Mouse (Mus musculus) MEL (cell line): Measurements from ENCODE around the gene Usp11. TPM values are rescaled to one million over a fixed set of nuclear protein-coding genes. Genes with fewer than 3 reads are reported as not detected.

Experiments used
- DNase-seq: peaks from one replicate; pipeline ENCODE4 v3.0.0; 2011; ENCODE audit warnings: low read depth, low spot score
- H3K27ac ChIP-seq: 2 replicates; pipeline ENCODE4 v1.5.1; 2012; ENCODE audit warnings: low read depth, mild to moderate bottlenecking, control low read depth, low read length, moderate library complexity; ENCODE audit not compliant: control insufficient read depth
- H3K27me3 ChIP-seq, 2 experiments: fragments of 150-350 bp in 1 of 2; sonication (generic) in 1 of 2; 2 replicates each; pipeline ENCODE4 v1.6.1; 2012; ENCODE audit warnings: low read length in 2 of 2, mild to moderate bottlenecking in 2 of 2, improper control_type of control experiment in 1 of 2, moderate library complexity in 1 of 2; ENCODE audit not compliant: insufficient read depth in 2 of 2, control insufficient read depth in 1 of 2
- H3K36me3 ChIP-seq, 2 experiments: 2 replicates each; pipeline ENCODE4 v1.6.1; 2012 to 2014; ENCODE audit warnings: low read length in 2 of 2, improper control_type of control experiment in 1 of 2, inconsistent platforms in 1 of 2, mild to moderate bottlenecking in 1 of 2; ENCODE audit not compliant: insufficient read depth in 2 of 2, control insufficient read depth in 1 of 2
- H3K4me1 ChIP-seq, 2 experiments: fragments of 150-350 bp in 1 of 2; sonication (generic) in 1 of 2; 2 replicates each; pipeline ENCODE4 v1.6.1; 2012; ENCODE audit warnings: low read length in 2 of 2, improper control_type of control experiment in 1 of 2, mild to moderate bottlenecking in 1 of 2; ENCODE audit not compliant: insufficient read depth in 2 of 2, control insufficient read depth in 1 of 2
- H3K4me3 ChIP-seq, 2 experiments: fragments of 150-350 bp in 1 of 2; sonication (generic) in 1 of 2; 2 replicates each; pipeline ENCODE4 v1.5.1; 2012; ENCODE audit warnings: low read depth in 2 of 2, low read length in 2 of 2, mild to moderate bottlenecking in 2 of 2, moderate library complexity in 2 of 2, control low read depth in 1 of 2, improper control_type of control experiment in 1 of 2; ENCODE audit not compliant: control insufficient read depth in 1 of 2, insufficient read depth in 1 of 2
- H3K79me2 ChIP-seq: 2 replicates; pipeline ENCODE4 v1.6.1; 2012; ENCODE audit warnings: mild to moderate bottlenecking, low read length, moderate library complexity; ENCODE audit not compliant: control insufficient read depth, poor library complexity, insufficient read depth
- H3K9ac ChIP-seq: 2 replicates; pipeline ENCODE4 v1.6.1; 2012; ENCODE audit warnings: low read depth, mild to moderate bottlenecking, control low read depth, low read length, moderate library complexity; ENCODE audit not compliant: control insufficient read depth, poor library complexity, severe bottlenecking
- H3K9me3 ChIP-seq: fragments of 150-350 bp; sonication (generic); replicated peaks from 2 replicates; pipeline ENCODE4 v1.6.1; 2012; ENCODE audit warnings: mild to moderate bottlenecking, low read length, improper control_type of control experiment, moderate library complexity; ENCODE audit not compliant: insufficient read depth
- BHLHE40 ChIP-seq: IDR thresholded peaks from 2 replicates; pipeline ENCODE4 v1.6.1; 2012; ENCODE audit warnings: low read depth, mild to moderate bottlenecking, inconsistent platforms, low read length, improper control_type of control experiment, borderline replicate concordance
- CHD1 ChIP-seq: IDR thresholded peaks from 2 replicates; pipeline ENCODE4 v1.6.1; 2012; ENCODE audit warnings: low read depth, mild to moderate bottlenecking, inconsistent platforms, low read length, improper control_type of control experiment
- CTCF ChIP-seq, 3 experiments: IDR thresholded peaks in 2 of 3; conservative IDR thresholded peaks in 1 of 3; 2 replicates each; pipeline ENCODE4 v1.5.1; 2011 to 2012; ENCODE audit warnings: low read length in 3 of 3, low read depth in 2 of 3, mild to moderate bottlenecking in 2 of 3, improper control_type of control experiment in 1 of 3, inconsistent platforms in 1 of 3, mixed read lengths in 1 of 3, moderate library complexity in 1 of 3; ENCODE audit not compliant: control insufficient read depth in 1 of 3, insufficient read depth in 1 of 3, poor library complexity in 1 of 3, severe bottlenecking in 1 of 3
- ELF1 ChIP-seq: IDR thresholded peaks from 2 replicates; pipeline ENCODE4 v1.6.1; 2014; ENCODE audit warnings: low read depth, mild to moderate bottlenecking, inconsistent platforms, low read length, improper control_type of control experiment, moderate library complexity
- EP300 ChIP-seq, 2 experiments: IDR thresholded peaks; 2 replicates each; pipeline ENCODE4 v1.6.1; 2011; ENCODE audit warnings: improper control_type of control experiment in 2 of 2, low read length in 2 of 2, low read depth in 1 of 2, mild to moderate bottlenecking in 1 of 2
- GABPA ChIP-seq: IDR thresholded peaks from 2 replicates; pipeline ENCODE4 v1.6.1; 2012; ENCODE audit warnings: low read depth, mild to moderate bottlenecking, inconsistent platforms, low read length, improper control_type of control experiment, moderate library complexity
- GATA1 ChIP-seq: IDR thresholded peaks from 2 replicates; pipeline ENCODE4 v1.6.1; 2011; ENCODE audit warnings: low read depth, low read length, improper control_type of control experiment
- HCFC1 ChIP-seq: IDR thresholded peaks from 2 replicates; pipeline ENCODE4 v1.6.1; 2012; ENCODE audit warnings: low read depth, mild to moderate bottlenecking, inconsistent platforms, low read length, improper control_type of control experiment, moderate library complexity
- JUND ChIP-seq: IDR thresholded peaks from 2 replicates; pipeline ENCODE4 v1.6.1; 2011; ENCODE audit warnings: low read depth, mild to moderate bottlenecking, improper control_type of control experiment, low read length
- KAT2A ChIP-seq: conservative IDR thresholded peaks from 2 replicates; pipeline ENCODE4 v1.6.1; 2012; ENCODE audit warnings: low read depth, low read length, improper control_type of control experiment, inconsistent platforms
- MAFK ChIP-seq: IDR thresholded peaks from 2 replicates; pipeline ENCODE4 v1.6.1; 2011; ENCODE audit warnings: low read depth, mild to moderate bottlenecking, low read length, improper control_type of control experiment, borderline replicate concordance
- MAX ChIP-seq: IDR thresholded peaks from 2 replicates; pipeline ENCODE4 v1.6.1; 2011; ENCODE audit warnings: low read length, improper control_type of control experiment
- MAZ ChIP-seq: IDR thresholded peaks from 2 replicates; pipeline ENCODE4 v1.6.1; 2012; ENCODE audit warnings: low read depth, mild to moderate bottlenecking, inconsistent platforms, low read length, improper control_type of control experiment
- MYB ChIP-seq: IDR thresholded peaks from 2 replicates; pipeline ENCODE4 v1.6.1; 2011; ENCODE audit warnings: mild to moderate bottlenecking, low read depth, low read length, improper control_type of control experiment
- NELFE ChIP-seq: IDR thresholded peaks from 2 replicates; pipeline ENCODE4 v1.6.1; 2011; ENCODE audit warnings: low read depth, low read length, improper control_type of control experiment
- NRF1 ChIP-seq: IDR thresholded peaks from 2 replicates; pipeline ENCODE4 v1.6.1; 2014; ENCODE audit warnings: low read depth, mild to moderate bottlenecking, inconsistent platforms, low read length, improper control_type of control experiment, moderate library complexity; ENCODE audit not compliant: poor library complexity, insufficient read depth, severe bottlenecking
- POLR2A ChIP-seq, 2 experiments: IDR thresholded peaks; 2 replicates each; pipeline ENCODE4 v1.6.1; 2011 to 2012; ENCODE audit warnings: low read length in 2 of 2, mild to moderate bottlenecking in 2 of 2, control low read depth in 1 of 2, improper control_type of control experiment in 1 of 2, low read depth in 1 of 2, moderate library complexity in 1 of 2; ENCODE audit not compliant: control insufficient read depth in 1 of 2, insufficient read depth in 1 of 2, poor library complexity in 1 of 2
- POLR2AphosphoS2 ChIP-seq: IDR thresholded peaks from 2 replicates; pipeline ENCODE4 v1.6.1; 2011; ENCODE audit warnings: low read length, improper control_type of control experiment
- RAD21 ChIP-seq: IDR thresholded peaks from 2 replicates; pipeline ENCODE4 v1.6.1; 2011; ENCODE audit warnings: mild to moderate bottlenecking, low read depth, low read length, improper control_type of control experiment
- SIN3A ChIP-seq: IDR thresholded peaks from 2 replicates; pipeline ENCODE4 v1.6.1; 2012; ENCODE audit warnings: low read length, improper control_type of control experiment, inconsistent platforms
- SMC3 ChIP-seq: IDR thresholded peaks from 2 replicates; pipeline ENCODE4 v1.6.1; 2011; ENCODE audit warnings: low read depth, low read length, improper control_type of control experiment
- TBP ChIP-seq: IDR thresholded peaks from 2 replicates; pipeline ENCODE4 v1.8.0; 2011; ENCODE audit warnings: low read depth, low read length, improper control_type of control experiment
- TCF12 ChIP-seq: IDR thresholded peaks from 2 replicates; pipeline ENCODE4 v1.6.1; 2014; ENCODE audit warnings: low read depth, mild to moderate bottlenecking, inconsistent platforms, low read length, improper control_type of control experiment, moderate library complexity
- UBTF ChIP-seq: IDR thresholded peaks from 2 replicates; pipeline ENCODE4 v1.6.1; 2012; ENCODE audit warnings: low read depth, mild to moderate bottlenecking, inconsistent platforms, low read length, improper control_type of control experiment, moderate library complexity, borderline replicate concordance; ENCODE audit not compliant: insufficient read depth
- USF2 ChIP-seq, 2 experiments: IDR thresholded peaks; 2 replicates each; pipeline ENCODE4 v1.6.1; 2011 to 2012; ENCODE audit warnings: improper control_type of control experiment in 2 of 2, low read length in 2 of 2, borderline replicate concordance in 1 of 2, inconsistent platforms in 1 of 2, low read depth in 1 of 2, mild to moderate bottlenecking in 1 of 2; ENCODE audit not compliant: insufficient read depth in 1 of 2
- ZKSCAN1 ChIP-seq: IDR thresholded peaks from 2 replicates; pipeline ENCODE4 v1.6.1; 2012; ENCODE audit warnings: low read depth, mild to moderate bottlenecking, inconsistent platforms, low read length, improper control_type of control experiment, moderate library complexity
- ZMIZ1 ChIP-seq: IDR thresholded peaks from 2 replicates; pipeline ENCODE4 v1.6.1; 2012; ENCODE audit warnings: low read depth, mild to moderate bottlenecking, inconsistent platforms, low read length, improper control_type of control experiment, moderate library complexity
- polyA plus RNA-seq, 2 experiments: library from polyadenylated mRNA; stranded (reverse) in 1 of 2; unstranded in 1 of 2; fragments of >175 nt in 1 of 2; fragments of >200 nt in 1 of 2; gene quantifications; 2 replicates each; pipeline versions ENCODE4 v1.2.1 to v1.2.4; 2012; ENCODE audit warnings: low replicate concordance in 2 of 2, low read depth in 1 of 2; ENCODE audit not compliant: insufficient read length in 2 of 2, insufficient read depth in 1 of 2, missing spikeins in 1 of 2
- total RNA-seq: library from RNA; depleted of rRNA; stranded (reverse); fragments of 300-350 nt; gene quantifications from 2 replicates; pipeline ENCODE4 v1.2.3, GENCODE M21; 2012; rRNA removed

Usp11 gene
- total RNA-seq (13.8 and 17.8 TPM in 2 replicates), polyA plus RNA-seq (10 to 100 TPM in 1 of 2 experiments, not detected in 1; 34.4 TPM)

- Histone ChIP-seq H3K79me2 (peaks cover 7% of the 10 kb centered on the region; the same call in 1 of the 2 replicates), H3K36me3 (peaks cover 0 to 24% of the 10 kb centered on the region in 2 experiments; a peak in 3 of 4 replicates), H3K27me3 (no peaks in the 10 kb centered on the region), H3K9ac (peak within 1 kb of the TSS; percentile 94), H3K9me3 (no peaks in the 10 kb centered on the region), H3K4me3 (peak within 1 kb of the TSS; percentile 90 to 94), H3K27ac (peak within 1 kb of the TSS; percentile 94), H3K4me1 (peaks cover 12 to 17% of the 10 kb centered on the region in 2 experiments)
- DNase-seq = peak; percentile 84
- TF ChIP-seq EP300 (IDR thresholded peaks at IDR 0.05; ENCODE audit: low read depth in 1 of 2, low read length in 2 of 2) = peak in 1 of 2 experiments; percentile 48; a peak in 2 of 4 replicates
- peak; percentile 23; the same call in 1 of the 2 replicates for TF ChIP-seq KAT2A
- peak; percentile 92 for TF ChIP-seq POLR2AphosphoS2
- TF ChIP-seq SIN3A = no peak
- no peak for TF ChIP-seq GABPA
- peak; percentile 63 to 73; a peak in 3 of 4 replicates for TF ChIP-seq POLR2A (IDR thresholded peaks at IDR 0.05; ENCODE audit: control insufficient read depth in 1 of 2, insufficient read depth in 1 of 2, low read depth in 1 of 2, low read length in 2 of 2, poor library complexity in 1 of 2)
- TF ChIP-seq JUND = no peak
- peak; percentile 68; the same call in 1 of the 2 replicates for TF ChIP-seq MAZ
- peak; percentile 65 for TF ChIP-seq TCF12
- peak; percentile 96 for TF ChIP-seq ELF1
- no peak for TF ChIP-seq MAFK
- peak; percentile 85 for TF ChIP-seq HCFC1
- 0 out of 2 replicates have a peak, but pooled peaks have one; percentile 6 for TF ChIP-seq SMC3
- TF ChIP-seq UBTF = no peak
- peak; percentile 55; the same call in 1 of the 2 replicates for TF ChIP-seq ZKSCAN1
- TF ChIP-seq NELFE = peak; percentile 88
- TF ChIP-seq GATA1 = no peak
- no peak for TF ChIP-seq NRF1
- no peak for TF ChIP-seq MAX
- peak; percentile 87 for TF ChIP-seq MYB
- no peak for TF ChIP-seq BHLHE40
- TF ChIP-seq ZMIZ1 = peak; percentile 70; the same call in 1 of the 2 replicates
- no peak for TF ChIP-seq RAD21
- no peak for TF ChIP-seq USF2 (IDR thresholded peaks at IDR 0.05; ENCODE audit: borderline replicate concordance in 1 of 2, insufficient read depth in 1 of 2, low read depth in 1 of 2, low read length in 2 of 2)
- no peak for TF ChIP-seq CTCF (IDR thresholded peaks at IDR 0.05 in 2 of 3, conservative IDR thresholded peaks at IDR 0.05 in 1 of 3; ENCODE audit: control insufficient read depth in 1 of 3, insufficient read depth in 1 of 3, low read depth in 2 of 3, low read length in 3 of 3, poor library complexity in 1 of 3, severe bottlenecking in 1 of 3)
- peak; percentile 79; the same call in 1 of the 2 replicates for TF ChIP-seq TBP
- TF ChIP-seq CHD1 = peak; percentile 93; the same call in 1 of the 2 replicates
These were observed at the start of gene Usp11 for GRCm38 (mm10) chrX:20703741-20704290. Usp11 (plus strand) TSS chrX:20703906.
